Mouse (Mus musculus) brain, embryonic 18.5 days (tissue): ENCODE data around the gene Prkce.

Source experiments
- DNase-seq: peaks from one replicate; pipeline ENCODE4 v3.0.0-alpha.2; 2012; ENCODE audit warnings: low read depth, low spot score

Gene Prkce

GRCm38 (mm10) chr17:86175516-86175915, 7.9 kb downstream of the Prkce start:
- DNase-seq = no peak

GRCm38 (mm10) chr17:86176722-86177121, 9.1 kb downstream of the Prkce start:
- no peak for DNase-seq

- no peak for DNase-seq
Measured at GRCm38 (mm10) chr17:86183788-86184187, 16.2 kb downstream of the Prkce start.

- DNase-seq = no peak
Measured at GRCm38 (mm10) chr17:86184552-86185209, 17.1 kb downstream of the Prkce start.

GRCm38 (mm10) chr17:86185584-86185983, 18.0 kb downstream of the Prkce start:
- no peak for DNase-seq

- no peak for DNase-seq
Measured at GRCm38 (mm10) chr17:86187777-86188176, 20.2 kb downstream of the Prkce start.

GRCm38 (mm10) chr17:86193979-86194378, 26.4 kb downstream of the Prkce start:
- no peak for DNase-seq

- DNase-seq = no peak
Measured at GRCm38 (mm10) chr17:86194921-86195320, 27.3 kb downstream of the Prkce start.

GRCm38 (mm10) chr17:86198496-86199465, 31.2 kb downstream of the Prkce start:
- DNase-seq = no peak

GRCm38 (mm10) chr17:86201981-86202380, 34.4 kb downstream of the Prkce start:
- no peak for DNase-seq

GRCm38 (mm10) chr17:86202972-86203371, 35.4 kb downstream of the Prkce start:
- no peak for DNase-seq

GRCm38 (mm10) chr17:86203531-86204450, 36.2 kb downstream of the Prkce start:
- no peak for DNase-seq

- DNase-seq = no peak
Measured at GRCm38 (mm10) chr17:86206289-86206688, 38.7 kb downstream of the Prkce start.

GRCm38 (mm10) chr17:86208057-86208820, 40.7 kb downstream of the Prkce start:
- no peak for DNase-seq

- no peak for DNase-seq
Measured at GRCm38 (mm10) chr17:86208821-86209186, 41.2 kb downstream of the Prkce start.

- DNase-seq = no peak
Measured at GRCm38 (mm10) chr17:86209680-86210251, 42.2 kb downstream of the Prkce start.

- DNase-seq = no peak
Measured at GRCm38 (mm10) chr17:86212204-86212603, 44.6 kb downstream of the Prkce start.

- DNase-seq = no peak
Measured at GRCm38 (mm10) chr17:86214285-86214684, 46.7 kb downstream of the Prkce start.

GRCm38 (mm10) chr17:86214741-86215140, 47.2 kb downstream of the Prkce start:
- DNase-seq = no peak

- no peak for DNase-seq
Measured at GRCm38 (mm10) chr17:86215771-86216170, 48.2 kb downstream of the Prkce start.

- no peak for DNase-seq
Measured at GRCm38 (mm10) chr17:86217468-86217867, 49.9 kb downstream of the Prkce start.
